In the genomic region with DNA sequence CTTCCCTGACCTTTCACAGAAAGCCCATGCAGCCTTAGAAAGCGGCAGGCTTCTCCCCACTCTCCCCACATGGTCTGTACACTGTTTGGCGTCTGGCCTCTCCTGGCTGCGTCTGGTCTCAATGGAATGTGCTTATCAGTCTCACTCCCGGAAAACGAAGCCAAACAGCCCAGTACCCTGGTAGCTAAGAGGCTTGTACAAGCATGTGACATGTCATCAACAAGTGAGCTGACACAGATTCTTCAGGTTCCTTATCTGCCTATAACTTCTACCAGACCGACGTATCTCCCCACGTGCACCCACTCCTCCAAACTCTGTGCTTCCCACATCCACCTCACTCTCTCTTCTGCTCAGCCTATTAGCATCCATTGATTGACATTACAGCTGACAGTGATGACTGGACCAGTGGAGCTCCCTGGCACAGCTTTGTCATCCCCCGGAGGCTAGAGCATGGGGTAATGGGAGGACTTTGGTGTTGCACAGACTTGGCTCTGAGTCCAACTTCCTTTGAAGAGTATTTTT, we compare ENCODE assay signal across 7 mouse cellular contexts. TPM values are rescaled to one million over a fixed set of nuclear protein-coding genes. Genes with fewer than 3 reads are reported as not detected.
DNase-seq lines count a peak whose midpoint lies in the region; ATAC-seq lines count a peak whose summit lies in the region.

No protein-coding gene starts in this region.

- H3K4me2 ChIP-seq in heart, embryonic 12.5 days, result peak overlapping the region; percentile 52
- no peak overlapping the region for H3K4me2 ChIP-seq in neural tube, embryonic 15.5 days

- H3K9ac ChIP-seq in heart, embryonic 12.5 days, result 0 out of 2 replicates have a peak overlapping the region, but pooled peaks have one; percentile 20
- no peak overlapping the region for H3K9ac ChIP-seq in neural tube, embryonic 15.5 days (replicated peaks)

- ATAC-seq in heart, embryonic 12.5 days (ENCODE audit: insufficient number of reproducible peaks, low FRiP score), result peak; percentile 86
- ATAC-seq in neural tube, embryonic 15.5 days (ENCODE audit: low FRiP score), result no peak

- peak overlapping the region; percentile 94 for H3K27ac ChIP-seq in heart, embryonic 12.5 days (ENCODE audit: poor library complexity, severe bottlenecking)
- H3K27ac ChIP-seq in neural tube, embryonic 15.5 days (replicated peaks), result no peak overlapping the region

- peaks cover 54% of the 10 kb centered on the region for H3K4me1 ChIP-seq in heart, embryonic 12.5 days (replicated peaks)
- peaks cover 5% of the 10 kb centered on the region for H3K4me1 ChIP-seq in neural tube, embryonic 15.5 days

- DNase-seq in embryo, embryonic 9.5 days (ENCODE audit: extremely low spot score), result peak; percentile 37
- DNase-seq in kidney, postnatal 25 days, result peak; percentile 47 to 60
- DNase-seq in ovary, postnatal 36 days (ENCODE audit: low spot score), result peak; percentile 59
- no peak for DNase-seq in thymus, postnatal 14 days
- no peak for DNase-seq in layer of hippocampus, adult 11-12 months (ENCODE audit: low spot score)

- H3K27me3 ChIP-seq in heart, embryonic 12.5 days (replicated peaks), result no peaks in the 10 kb centered on the region
- H3K27me3 ChIP-seq in neural tube, embryonic 15.5 days (replicated peaks), result no peaks in the 10 kb centered on the region

- WGBS in heart, embryonic 12.5 days, result 2% methylated on average over 9 of the region's 9 CpGs
- WGBS in neural tube, embryonic 15.5 days, result 68% methylated on average over 9 of the region's 9 CpGs

- 0 out of 2 replicates have a peak, but pooled peaks cover 4% of the 10 kb centered on the region for H3K9me3 ChIP-seq in heart, embryonic 12.5 days (replicated peaks)
- H3K9me3 ChIP-seq in neural tube, embryonic 15.5 days (replicated peaks), result no peaks in the 10 kb centered on the region

- peak overlapping the region; percentile 22; the same call in 1 of the 2 replicates for H3K4me3 ChIP-seq in heart, embryonic 12.5 days
- no peak overlapping the region for H3K4me3 ChIP-seq in neural tube, embryonic 15.5 days (replicated peaks)

- no peaks in the 10 kb centered on the region for H3K36me3 ChIP-seq in heart, embryonic 12.5 days
- H3K36me3 ChIP-seq in neural tube, embryonic 15.5 days, result no peaks in the 10 kb centered on the region

RNA-seq across cellular contexts. Expression of gene Tead1, which starts 22.9 kb away (rescaled TPM):
- polyA plus RNA-seq in heart, embryonic 12.5 days (2016; fragmentation: Nextera tagmentation; extraction: Ambion mirVana), result 33.9 and 36.4 TPM in 2 replicates
- polyA plus RNA-seq in neural tube, embryonic 15.5 days (2015; fragmentation: Nextera tagmentation; extraction: Ambion mirVana), result 14.4 and 15.9 TPM in 2 replicates

Comparison
In these comparisons a context has a peak if more than half of its experiments do, and no peak if none do; other contexts are left out.
1. DNase-seq: peak in embryo, embryonic 9.5 days (single experiment), kidney, postnatal 25 days (2 of 2) and ovary, postnatal 36 days (single experiment); none in thymus, postnatal 14 days (single experiment) and layer of hippocampus, adult 11-12 months (single experiment).